Mouse (Mus musculus) B cell, adult 2 months (primary cell): ENCODE results near the gene Zmym4.

Experiments
- DNase-seq, 2 experiments: peaks; one replicate each; pipeline ENCODE4 v3.0.0; 2022

Zmym4 gene

DNA sequence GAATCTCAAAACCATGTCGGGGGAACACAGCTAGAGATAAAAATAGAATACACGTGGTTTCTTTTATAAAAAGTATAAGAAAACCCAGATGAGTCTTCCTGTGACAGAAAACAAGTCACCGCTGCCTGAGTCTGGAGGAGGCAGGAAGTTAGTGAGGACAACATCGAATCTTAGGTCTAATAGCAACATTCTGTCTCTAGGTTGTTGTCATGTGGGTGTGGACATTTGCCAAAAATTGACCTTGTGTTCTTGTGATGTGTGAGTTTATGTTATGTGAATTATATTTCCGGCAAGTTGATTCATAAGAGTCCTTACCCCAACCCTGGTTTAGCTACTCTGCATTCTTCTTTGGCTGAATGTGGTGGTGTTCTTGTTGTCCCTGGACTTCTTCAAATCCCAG is 154.7 kb downstream of the Zmym4 start:
- no peak for DNase-seq
